Mouse (Mus musculus): Measurements from ENCODE around the gene Actn1. TPM values are rescaled to one million over a fixed set of nuclear protein-coding genes. Genes with fewer than 3 reads are reported as not detected.
"Not testable (repeated sequence)": the region's sequence is repeated elsewhere in the genome, so short reads cannot be mapped to it uniquely, and the experiment has no call there.

Gene Actn1
- polyA plus RNA-seq, 1 experiment from 2014 or later, result 23.4 TPM

- ATAC-seq (ENCODE audit: low FRiP score) (no peak), DNase-seq (ENCODE audit: low spot score) (no peak)
- H3K9me3 ChIP-seq (ENCODE audit: control insufficient read depth, low read length), result no peaks in the 10 kb centered on the region
- H3K27ac ChIP-seq (ENCODE audit: low read depth, low read length), result no peak overlapping the region
- H3K36me3 ChIP-seq (ENCODE audit: control insufficient read depth, insufficient read depth, low read length), result no peaks in the 10 kb centered on the region
- H3K9ac ChIP-seq (ENCODE audit: low read depth, low read length), result no peak overlapping the region
- H3K4me1 ChIP-seq (replicated peaks; ENCODE audit: control insufficient read depth, insufficient read depth, low read length), result no peaks in the 10 kb centered on the region
- H3K4me3 ChIP-seq (ENCODE audit: low read depth, low read length), result no peak overlapping the region
- no peak overlapping the region for H3K4me2 ChIP-seq (replicated peaks; ENCODE audit: low read depth, low read length)
- 85% methylated on average over 6 of the region's 6 CpGs for WGBS
- no peaks in the 10 kb centered on the region for H3K27me3 ChIP-seq (ENCODE audit: control insufficient read depth, insufficient read depth, low read length)
Measured at GRCm38 (mm10) chr12:80267962-80268361, 7.8 kb upstream of the Actn1 start.

GRCm38 (mm10) chr12:80264388-80264787 is 4.2 kb upstream of the Actn1 start:
- 88% methylated on average over 7 of the region's 7 CpGs for WGBS
- not testable (repeated sequence) for ATAC-seq (ENCODE audit: low FRiP score); H3K4me2 ChIP-seq (replicated peaks; ENCODE audit: low read depth, low read length)

DNA sequence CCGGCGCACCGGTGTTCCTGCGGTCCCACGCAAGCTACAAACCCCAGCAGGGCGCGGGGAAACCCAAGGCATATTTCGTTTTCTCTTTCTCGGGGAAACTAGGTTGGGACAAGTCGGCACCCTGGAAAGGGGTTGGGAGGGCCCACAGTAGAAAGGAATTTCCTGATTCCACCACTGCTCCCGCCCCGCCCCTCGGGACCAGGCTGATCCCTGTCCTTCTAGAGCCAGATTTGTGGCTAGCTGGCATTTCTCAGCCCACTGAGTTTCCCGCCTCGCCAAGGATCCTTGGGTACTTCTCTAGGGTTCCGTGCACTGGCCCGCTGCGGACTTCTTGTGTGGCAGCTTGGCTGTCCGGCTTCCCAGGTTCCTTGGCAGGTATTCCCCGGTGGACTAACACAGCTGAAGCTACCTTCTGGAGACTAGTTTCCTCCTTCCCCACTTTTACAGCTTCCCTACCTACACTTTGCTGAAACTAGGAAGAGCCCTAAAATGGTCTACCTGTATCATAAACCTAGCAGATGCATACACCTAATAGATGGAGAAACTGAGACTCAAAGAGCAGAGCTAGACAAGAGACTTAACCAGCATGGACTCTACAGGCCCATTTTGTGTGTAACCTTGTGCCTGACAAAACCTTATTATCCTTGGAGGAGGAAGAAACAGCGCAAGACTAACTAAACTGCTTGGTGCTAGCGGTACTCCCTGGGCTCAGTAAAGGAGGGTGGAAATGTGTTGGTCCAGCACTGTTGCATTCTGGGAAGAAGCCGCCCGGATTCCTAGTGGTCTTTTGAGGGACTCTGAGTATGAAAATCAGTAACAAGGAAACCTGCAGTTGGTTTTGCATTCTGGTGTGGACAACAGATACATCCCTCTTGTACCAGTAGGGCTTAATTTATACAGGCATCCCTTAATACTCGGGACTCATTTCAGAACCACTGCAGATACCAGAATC is 849 bp upstream of the Actn1 start:
- Histone ChIP-seq H3K4me3 (ENCODE audit: low read depth, low read length) (peak overlapping the region; percentile 59), H3K36me3 (ENCODE audit: control insufficient read depth, insufficient read depth, low read length) (no peaks in the 10 kb centered on the region), H3K9me3 (ENCODE audit: control insufficient read depth, low read length) (no peaks in the 10 kb centered on the region), H3K9ac (ENCODE audit: low read depth, low read length) (peak overlapping the region; percentile 78), H3K4me2 (replicated peaks; ENCODE audit: low read depth, low read length) (peak overlapping the region; percentile 95), H3K4me1 (replicated peaks; ENCODE audit: control insufficient read depth, insufficient read depth, low read length) (peaks cover 3% of the 10 kb centered on the region; the same call in 1 of the 2 replicates), H3K27ac (ENCODE audit: low read depth, low read length) (no peak overlapping the region), H3K27me3 (ENCODE audit: control insufficient read depth, insufficient read depth, low read length) (no peaks in the 10 kb centered on the region; the same call in none of the 2 replicates)
- WGBS, result 13% methylated on average over 25 of the region's 25 CpGs
- DNase-seq (ENCODE audit: low spot score) (peak; percentile 64), ATAC-seq (ENCODE audit: low FRiP score) (peak; percentile 27; the same call in 1 of the 2 replicates)

More at GRCm38 (mm10) chr12:80264388-80264787, 4.2 kb upstream of the Actn1 start:
- not testable (repeated sequence) for H3K9ac ChIP-seq (ENCODE audit: low read depth, low read length); H3K9me3 ChIP-seq (ENCODE audit: control insufficient read depth, low read length); H3K4me1 ChIP-seq (replicated peaks; ENCODE audit: control insufficient read depth, insufficient read depth, low read length); DNase-seq (ENCODE audit: low spot score); H3K4me3 ChIP-seq (ENCODE audit: low read depth, low read length); H3K27ac ChIP-seq (ENCODE audit: low read depth, low read length); H3K36me3 ChIP-seq (ENCODE audit: control insufficient read depth, insufficient read depth, low read length); H3K27me3 ChIP-seq (ENCODE audit: control insufficient read depth, insufficient read depth, low read length)

DNA sequence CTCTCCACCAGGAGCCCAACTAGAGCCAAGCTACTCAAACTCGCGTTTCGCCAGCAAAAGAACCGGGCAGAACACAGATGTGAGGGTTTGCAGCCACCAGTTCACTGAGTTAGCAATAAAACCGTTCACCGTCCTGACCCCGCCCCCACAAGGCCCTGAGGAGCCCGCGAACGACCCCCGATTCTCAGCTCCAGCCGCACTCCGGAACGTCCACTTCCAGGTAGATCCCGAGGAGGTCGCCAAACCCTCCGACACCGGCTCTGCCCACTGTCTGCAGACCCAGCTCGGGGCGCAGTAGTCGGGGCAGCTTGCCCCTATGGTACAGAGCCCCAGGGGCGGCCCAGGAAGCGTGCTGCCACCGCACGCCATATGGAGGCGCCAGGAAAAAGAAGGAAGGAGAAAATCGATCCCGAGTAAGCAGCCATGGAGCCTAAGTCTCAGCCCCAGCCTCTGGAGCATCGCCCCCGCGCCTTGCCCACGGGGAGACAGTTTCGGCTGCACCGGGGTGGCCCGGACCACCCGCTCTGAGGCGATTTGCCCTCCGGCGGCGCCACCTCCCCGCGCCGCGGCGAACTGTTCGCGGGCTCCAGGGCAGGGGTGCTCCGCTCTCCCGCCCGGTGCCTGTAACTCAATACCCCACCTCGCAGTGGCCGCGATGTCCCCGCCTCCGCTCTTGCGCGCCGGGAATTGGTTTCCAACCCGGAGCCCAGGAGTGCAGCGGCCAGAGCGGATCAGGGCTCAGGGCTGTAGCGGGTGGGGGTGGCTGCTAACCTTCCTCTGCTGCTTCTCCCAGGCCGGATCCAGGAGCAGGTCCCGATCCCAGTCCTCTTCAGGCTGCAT is 735 bp downstream of the Actn1 start:
- ATAC-seq (ENCODE audit: low FRiP score) (peak; percentile 82), DNase-seq (ENCODE audit: low spot score) (peak; percentile 82)
- no peaks in the 10 kb centered on the region; the same call in none of the 2 replicates for H3K27me3 ChIP-seq (ENCODE audit: control insufficient read depth, insufficient read depth, low read length)
- H3K9ac ChIP-seq (ENCODE audit: low read depth, low read length), result peak overlapping the region; percentile 78
- peak overlapping the region; percentile 81 for H3K27ac ChIP-seq (ENCODE audit: low read depth, low read length)
- no peaks in the 10 kb centered on the region for H3K36me3 ChIP-seq (ENCODE audit: control insufficient read depth, insufficient read depth, low read length)
- peaks cover 3% of the 10 kb centered on the region; the same call in 1 of the 2 replicates for H3K4me1 ChIP-seq (replicated peaks; ENCODE audit: control insufficient read depth, insufficient read depth, low read length)
- under 1% methylated on average over 61 of the region's 64 CpGs for WGBS
- peak overlapping the region; percentile 59 for H3K4me3 ChIP-seq (ENCODE audit: low read depth, low read length)
- no peaks in the 10 kb centered on the region for H3K9me3 ChIP-seq (ENCODE audit: control insufficient read depth, low read length)
- peak overlapping the region; percentile 95 for H3K4me2 ChIP-seq (replicated peaks; ENCODE audit: low read depth, low read length)

GRCm38 (mm10) chr12:80258520-80259215 is 1.5 kb downstream of the Actn1 start:
- Histone ChIP-seq H3K9ac (ENCODE audit: low read depth, low read length) (peak overlapping the region; percentile 78), H3K36me3 (ENCODE audit: control insufficient read depth, insufficient read depth, low read length) (no peaks in the 10 kb centered on the region), H3K4me1 (replicated peaks; ENCODE audit: control insufficient read depth, insufficient read depth, low read length) (peaks cover 3% of the 10 kb centered on the region; the same call in 1 of the 2 replicates), H3K4me2 (replicated peaks; ENCODE audit: low read depth, low read length) (peak overlapping the region; percentile 95), H3K27ac (ENCODE audit: low read depth, low read length) (peak overlapping the region; percentile 81), H3K9me3 (ENCODE audit: control insufficient read depth, low read length) (no peaks in the 10 kb centered on the region), H3K27me3 (ENCODE audit: control insufficient read depth, insufficient read depth, low read length) (no peaks in the 10 kb centered on the region; the same call in none of the 2 replicates), H3K4me3 (ENCODE audit: low read depth, low read length) (peak overlapping the region; percentile 59)
- DNase-seq (ENCODE audit: low spot score) (peak; percentile 31), ATAC-seq (ENCODE audit: low FRiP score) (peak; percentile 8)
- WGBS, result under 1% methylated on average over 22 of the region's 22 CpGs

DNA sequence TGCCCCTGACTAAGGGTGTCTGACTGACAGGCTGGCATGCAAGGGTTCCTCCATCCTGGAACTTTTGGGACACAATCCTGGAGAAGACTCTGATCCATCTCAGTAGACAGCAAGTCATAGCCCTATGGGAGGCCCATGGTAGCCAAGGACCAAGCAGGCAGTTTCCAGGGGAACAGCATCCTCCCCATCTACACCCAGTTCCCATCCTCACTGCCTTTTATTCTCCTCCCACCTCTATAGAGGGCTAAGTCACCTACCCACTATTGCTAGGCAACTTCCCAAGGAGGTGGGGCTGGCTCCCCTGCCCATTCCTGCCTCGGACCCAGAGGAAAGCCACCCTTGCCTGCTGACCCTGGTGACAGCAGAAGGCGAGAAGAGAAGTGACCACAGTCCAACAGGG is 8.2 kb downstream of the Actn1 start:
- 56% methylated on average over 2 of the region's 2 CpGs for WGBS
- no peak for ATAC-seq (ENCODE audit: low FRiP score)
- no peak overlapping the region for H3K4me3 ChIP-seq (ENCODE audit: low read depth, low read length)
- H3K9ac ChIP-seq (ENCODE audit: low read depth, low read length), result no peak overlapping the region
- H3K4me1 ChIP-seq (replicated peaks; ENCODE audit: control insufficient read depth, insufficient read depth, low read length), result no peaks in the 10 kb centered on the region
- no peaks in the 10 kb centered on the region for H3K9me3 ChIP-seq (ENCODE audit: control insufficient read depth, low read length)
- H3K36me3 ChIP-seq (ENCODE audit: control insufficient read depth, insufficient read depth, low read length), result no peaks in the 10 kb centered on the region
- H3K4me2 ChIP-seq (replicated peaks; ENCODE audit: low read depth, low read length), result no peak overlapping the region
- DNase-seq (ENCODE audit: low spot score), result no peak
- H3K27me3 ChIP-seq (ENCODE audit: control insufficient read depth, insufficient read depth, low read length), result no peaks in the 10 kb centered on the region
- no peak overlapping the region for H3K27ac ChIP-seq (ENCODE audit: low read depth, low read length)

DNA sequence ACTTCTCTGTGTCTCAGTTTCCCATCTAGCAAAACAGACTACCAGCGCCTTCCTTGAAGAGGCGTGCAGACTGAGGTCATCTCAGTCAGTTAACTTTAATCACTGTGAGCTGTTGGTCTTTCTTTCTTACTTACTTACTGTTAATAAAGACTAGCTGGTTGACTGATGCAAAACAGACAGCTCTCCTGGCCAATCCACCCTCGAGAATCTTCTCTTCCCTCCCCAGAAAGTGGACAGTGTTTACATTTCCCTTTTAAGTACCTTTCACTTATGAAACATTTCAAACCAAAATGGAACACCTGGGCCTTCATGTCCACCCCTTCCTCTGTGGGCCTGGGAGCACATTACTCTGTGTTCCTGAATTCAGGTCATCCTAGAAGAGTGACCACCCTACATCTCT is 8.6 kb downstream of the Actn1 start:
- no peaks in the 10 kb centered on the region for H3K4me1 ChIP-seq (replicated peaks; ENCODE audit: control insufficient read depth, insufficient read depth, low read length)
- no peak overlapping the region for H3K9ac ChIP-seq (ENCODE audit: low read depth, low read length)
- 86% methylated on average over 3 of the region's 3 CpGs for WGBS
- H3K4me3 ChIP-seq (ENCODE audit: low read depth, low read length), result no peak overlapping the region
- DNase-seq (ENCODE audit: low spot score), result no peak
- no peaks in the 10 kb centered on the region for H3K36me3 ChIP-seq (ENCODE audit: control insufficient read depth, insufficient read depth, low read length)
- H3K27ac ChIP-seq (ENCODE audit: low read depth, low read length), result no peak overlapping the region
- no peaks in the 10 kb centered on the region for H3K9me3 ChIP-seq (ENCODE audit: control insufficient read depth, low read length)
- H3K27me3 ChIP-seq (ENCODE audit: control insufficient read depth, insufficient read depth, low read length), result no peaks in the 10 kb centered on the region
- no peak for ATAC-seq (ENCODE audit: low FRiP score)
- no peak overlapping the region for H3K4me2 ChIP-seq (replicated peaks; ENCODE audit: low read depth, low read length)

DNA sequence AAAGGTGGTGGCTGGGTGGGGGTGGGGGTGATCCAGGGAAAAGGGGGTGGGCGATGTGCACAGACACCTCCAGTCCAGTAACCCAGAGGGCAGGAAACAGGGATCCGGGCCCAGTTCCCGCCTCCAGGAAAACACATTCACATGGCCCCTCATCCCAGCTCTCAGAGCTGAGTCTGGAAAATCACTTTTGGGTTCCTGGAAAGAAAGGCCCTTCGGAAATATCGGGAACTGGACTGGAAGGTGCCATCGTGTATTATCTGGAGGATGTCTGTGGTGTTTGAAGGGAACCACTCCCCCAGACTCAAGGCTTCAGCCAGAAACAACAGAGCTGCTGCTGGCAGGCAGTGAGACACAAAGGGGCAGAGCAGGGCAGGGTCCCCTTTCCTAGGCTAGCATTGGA is 10.6 kb downstream of the Actn1 start:
- WGBS, result 74% methylated on average over 6 of the region's 6 CpGs
- Histone ChIP-seq H3K27ac (ENCODE audit: low read depth, low read length) (no peak overlapping the region), H3K36me3 (ENCODE audit: control insufficient read depth, insufficient read depth, low read length) (no peaks in the 10 kb centered on the region), H3K4me1 (replicated peaks; ENCODE audit: control insufficient read depth, insufficient read depth, low read length) (no peaks in the 10 kb centered on the region), H3K4me2 (replicated peaks; ENCODE audit: low read depth, low read length) (no peak overlapping the region), H3K9ac (ENCODE audit: low read depth, low read length) (no peak overlapping the region), H3K27me3 (ENCODE audit: control insufficient read depth, insufficient read depth, low read length) (no peaks in the 10 kb centered on the region), H3K9me3 (ENCODE audit: control insufficient read depth, low read length) (no peaks in the 10 kb centered on the region), H3K4me3 (ENCODE audit: low read depth, low read length) (no peak overlapping the region)
- ATAC-seq (ENCODE audit: low FRiP score), result no peak
- DNase-seq (ENCODE audit: low spot score), result no peak
